Mouse (Mus musculus): ENCODE data around the gene Khnyn.
A peak's percentile ranks its signal among the peaks of the same experiment; 100 is the strongest.

The Khnyn gene

GRCm38 (mm10) chr14:55918240-55919082 is 33.7 kb downstream of the Khnyn start:
- DNase-seq (ENCODE audit: low read depth, low spot score), result peak; percentile 92

- no peak for DNase-seq (ENCODE audit: low read depth, low spot score)
These were observed 37.9 kb downstream of the Khnyn start for GRCm38 (mm10) chr14:55922475-55923232.

DNA sequence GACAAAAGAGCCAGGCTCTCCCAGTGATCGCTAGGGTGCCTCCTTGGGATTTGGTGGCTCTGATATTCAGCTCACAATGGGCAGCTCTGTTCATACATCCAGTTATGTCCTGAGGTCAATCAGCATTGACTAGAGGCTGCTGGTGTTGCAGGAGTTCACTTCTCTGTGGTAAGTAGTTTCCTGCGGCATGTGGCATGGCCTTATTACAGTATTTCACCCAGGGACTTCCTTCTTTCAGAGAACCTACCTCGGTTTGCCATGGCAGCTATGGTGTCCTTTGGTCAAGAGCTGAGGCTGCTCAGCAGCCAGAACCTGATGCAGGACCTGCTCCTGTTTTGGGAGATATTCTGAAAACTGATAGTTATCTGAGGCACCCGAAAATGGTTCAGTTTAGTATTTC is 42.1 kb downstream of the Khnyn start:
- DNase-seq (ENCODE audit: low read depth, low spot score), result no peak

DNA sequence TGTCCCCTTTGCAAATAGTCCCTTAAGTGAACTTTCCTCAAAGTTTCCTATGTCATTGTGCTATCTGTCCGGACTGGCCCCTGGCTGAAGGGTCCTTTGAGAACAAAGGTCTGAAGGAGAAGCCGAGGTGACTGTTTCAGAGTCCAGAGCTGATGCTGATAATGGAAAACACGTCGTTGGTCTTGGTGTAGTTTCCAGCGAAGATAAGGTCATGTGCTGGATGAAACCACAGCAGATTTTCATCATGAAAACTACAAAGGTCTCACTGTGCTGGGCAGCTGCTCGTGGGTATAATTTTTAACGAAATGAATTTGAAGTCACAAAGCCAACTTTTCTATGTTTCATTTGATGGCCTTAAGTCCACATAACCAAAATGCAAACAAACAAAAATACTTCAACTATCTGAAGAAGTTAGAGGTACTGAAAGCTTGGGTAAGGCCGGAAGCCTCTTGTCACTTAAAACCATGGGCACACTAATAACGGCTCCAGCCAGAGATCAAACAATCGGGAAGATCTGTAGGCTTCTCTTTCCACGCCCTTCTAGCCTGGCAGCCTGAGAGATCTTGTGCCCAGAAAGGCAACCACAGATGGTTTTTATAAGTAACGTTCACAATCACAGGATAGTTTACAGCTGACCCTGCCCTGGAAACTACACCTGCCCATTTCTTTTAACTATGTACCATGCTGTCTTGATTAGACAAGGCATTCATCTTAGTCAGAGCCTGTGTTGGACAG is 44.7 kb downstream of the Khnyn start:
- DNase-seq (ENCODE audit: low read depth, low spot score), result no peak

- no peak for DNase-seq (ENCODE audit: low read depth, low spot score)
These were observed 48.8 kb downstream of the Khnyn start for GRCm38 (mm10) chr14:55933586-55933985.

GRCm38 (mm10) chr14:55940070-55940800 is 55.5 kb downstream of the Khnyn start:
- DNase-seq (ENCODE audit: low read depth, low spot score), result no peak

- no peak for DNase-seq (ENCODE audit: low read depth, low spot score)
These were observed 58.9 kb downstream of the Khnyn start for GRCm38 (mm10) chr14:55943601-55944000.

- DNase-seq (ENCODE audit: low read depth, low spot score), result no peak
These were observed 59.8 kb downstream of the Khnyn start, which contains the start of gene Cma1 for GRCm38 (mm10) chr14:55944575-55944974. Gene Cma1, minus strand, starts transcription at chr14:55944675.

DNA sequence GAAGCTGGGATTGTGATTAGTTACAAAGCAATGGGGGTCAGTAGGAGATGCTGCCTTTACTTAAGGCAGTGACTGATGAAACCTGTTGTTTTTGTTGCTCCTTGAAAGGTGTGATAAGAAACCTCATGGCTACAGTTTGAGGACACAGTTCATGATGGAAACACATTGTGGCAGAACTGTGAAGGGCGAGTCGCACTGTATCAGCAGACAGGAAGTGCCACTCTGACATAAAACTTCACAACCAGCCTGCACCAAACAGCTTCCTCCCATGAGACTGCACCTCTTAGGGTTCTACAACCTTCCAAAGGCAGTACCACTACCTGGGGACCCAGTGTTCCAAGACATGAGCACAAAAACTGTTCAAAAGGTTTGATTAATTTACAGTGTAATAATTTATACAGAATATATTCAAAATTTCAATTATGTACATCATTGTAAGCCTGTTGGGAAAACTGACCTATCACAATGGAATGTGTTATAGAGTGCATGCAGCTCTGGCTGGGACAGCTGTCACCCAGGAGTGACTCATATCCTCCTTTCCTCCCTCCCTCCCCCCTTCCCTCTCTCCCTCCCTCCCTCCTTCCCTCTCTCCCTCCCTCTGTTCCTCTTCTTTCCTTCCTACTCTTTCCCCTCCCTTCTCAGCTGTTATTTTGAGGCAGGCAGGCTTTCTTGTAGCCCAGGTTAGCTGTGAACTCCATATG is 61.7 kb downstream of the Khnyn start:
- DNase-seq (ENCODE audit: low read depth, low spot score), result no peak
